Mouse (Mus musculus): ENCODE data around the gene Upf2. TPM values are rescaled to one million over a fixed set of nuclear protein-coding genes. Genes with fewer than 3 reads are reported as not detected.

Gene Upf2
- polyA plus RNA-seq, 1 experiment from 2014 or later = 15.7 TPM

GRCm38 (mm10) chr2:5930291-5931054 lies 20.8 kb upstream of the Upf2 start:
- DNase-seq (ENCODE audit: low spot score) (no peak), ATAC-seq (replicated peaks; ENCODE audit: insufficient number of reproducible peaks, low FRiP score, low TSS enrichment, low read depth) (no peak)
- Histone ChIP-seq H3K27ac (replicated peaks; ENCODE audit: low read depth, low read length) (no peak overlapping the region), H3K9me3 (replicated peaks; ENCODE audit: control insufficient read depth, low read length) (no peaks in the 10 kb centered on the region), H3K9ac (replicated peaks; ENCODE audit: low read length) (no peak overlapping the region), H3K4me3 (ENCODE audit: low read depth, low read length) (no peak overlapping the region), H3K27me3 (ENCODE audit: control insufficient read depth, insufficient read depth, low read length) (no peaks in the 10 kb centered on the region), H3K36me3 (replicated peaks; ENCODE audit: control insufficient read depth, insufficient read depth, low read depth, low read length) (no peaks in the 10 kb centered on the region), H3K4me1 (ENCODE audit: control insufficient read depth, insufficient read depth, low read length) (no peaks in the 10 kb centered on the region), H3K4me2 (ENCODE audit: low read depth, low read length) (no peak overlapping the region)
- 87% methylated on average over 18 of the region's 18 CpGs for WGBS

GRCm38 (mm10) chr2:5931938-5932337 lies 19.3 kb upstream of the Upf2 start:
- H3K9ac ChIP-seq (replicated peaks; ENCODE audit: low read length) = no peak overlapping the region
- H3K27me3 ChIP-seq (ENCODE audit: control insufficient read depth, insufficient read depth, low read length) = no peaks in the 10 kb centered on the region
- H3K36me3 ChIP-seq (replicated peaks; ENCODE audit: control insufficient read depth, insufficient read depth, low read depth, low read length) = no peaks in the 10 kb centered on the region
- H3K9me3 ChIP-seq (replicated peaks; ENCODE audit: control insufficient read depth, low read length) = no peaks in the 10 kb centered on the region
- H3K27ac ChIP-seq (replicated peaks; ENCODE audit: low read depth, low read length) = no peak overlapping the region
- ATAC-seq (replicated peaks; ENCODE audit: insufficient number of reproducible peaks, low FRiP score, low TSS enrichment, low read depth) (no peak), DNase-seq (ENCODE audit: low spot score) (no peak)
- H3K4me1 ChIP-seq (ENCODE audit: control insufficient read depth, insufficient read depth, low read length) = no peaks in the 10 kb centered on the region
- WGBS = 92% methylated on average over 5 of the region's 5 CpGs
- H3K4me2 ChIP-seq (ENCODE audit: low read depth, low read length) = no peak overlapping the region
- no peak overlapping the region for H3K4me3 ChIP-seq (ENCODE audit: low read depth, low read length)

- no peak overlapping the region for H3K4me3 ChIP-seq (ENCODE audit: low read depth, low read length)
- no peaks in the 10 kb centered on the region for H3K9me3 ChIP-seq (replicated peaks; ENCODE audit: control insufficient read depth, low read length)
- ATAC-seq (replicated peaks; ENCODE audit: insufficient number of reproducible peaks, low FRiP score, low TSS enrichment, low read depth) (no peak), DNase-seq (ENCODE audit: low spot score) (no peak)
- no peaks in the 10 kb centered on the region for H3K4me1 ChIP-seq (ENCODE audit: control insufficient read depth, insufficient read depth, low read length)
- WGBS = 95% methylated on average over 3 of the region's 3 CpGs
- H3K27me3 ChIP-seq (ENCODE audit: control insufficient read depth, insufficient read depth, low read length) = no peaks in the 10 kb centered on the region
- H3K9ac ChIP-seq (replicated peaks; ENCODE audit: low read length) = no peak overlapping the region
- H3K27ac ChIP-seq (replicated peaks; ENCODE audit: low read depth, low read length) = no peak overlapping the region
- no peaks in the 10 kb centered on the region for H3K36me3 ChIP-seq (replicated peaks; ENCODE audit: control insufficient read depth, insufficient read depth, low read depth, low read length)
- H3K4me2 ChIP-seq (ENCODE audit: low read depth, low read length) = no peak overlapping the region
These were observed 16.3 kb upstream of the Upf2 start for GRCm38 (mm10) chr2:5934936-5935335.

GRCm38 (mm10) chr2:5936068-5936467 lies 15.2 kb upstream of the Upf2 start:
- WGBS = 81% methylated on average over 6 of the region's 6 CpGs
- H3K9me3 ChIP-seq (replicated peaks; ENCODE audit: control insufficient read depth, low read length) = no peaks in the 10 kb centered on the region

GRCm38 (mm10) chr2:5936550-5936949 lies 14.7 kb upstream of the Upf2 start:
- WGBS = 80% methylated on average over 4 of the region's 4 CpGs
- Histone ChIP-seq H3K4me1 (ENCODE audit: control insufficient read depth, insufficient read depth, low read length) (no peaks in the 10 kb centered on the region), H3K27ac (replicated peaks; ENCODE audit: low read depth, low read length) (no peak overlapping the region), H3K9ac (replicated peaks; ENCODE audit: low read length) (no peak overlapping the region), H3K36me3 (replicated peaks; ENCODE audit: control insufficient read depth, insufficient read depth, low read depth, low read length) (no peaks in the 10 kb centered on the region), H3K4me3 (ENCODE audit: low read depth, low read length) (no peak overlapping the region), H3K9me3 (replicated peaks; ENCODE audit: control insufficient read depth, low read length) (no peaks in the 10 kb centered on the region), H3K27me3 (ENCODE audit: control insufficient read depth, insufficient read depth, low read length) (no peaks in the 10 kb centered on the region), H3K4me2 (ENCODE audit: low read depth, low read length) (no peak overlapping the region)
- ATAC-seq (replicated peaks; ENCODE audit: insufficient number of reproducible peaks, low FRiP score, low TSS enrichment, low read depth) (no peak), DNase-seq (ENCODE audit: low spot score) (no peak)

More at GRCm38 (mm10) chr2:5936068-5936467, 15.2 kb upstream of the Upf2 start:
- Histone ChIP-seq H3K4me3 (ENCODE audit: low read depth, low read length) (no peak overlapping the region), H3K27me3 (ENCODE audit: control insufficient read depth, insufficient read depth, low read length) (no peaks in the 10 kb centered on the region), H3K36me3 (replicated peaks; ENCODE audit: control insufficient read depth, insufficient read depth, low read depth, low read length) (no peaks in the 10 kb centered on the region), H3K9ac (replicated peaks; ENCODE audit: low read length) (no peak overlapping the region), H3K4me2 (ENCODE audit: low read depth, low read length) (no peak overlapping the region), H3K27ac (replicated peaks; ENCODE audit: low read depth, low read length) (no peak overlapping the region), H3K4me1 (ENCODE audit: control insufficient read depth, insufficient read depth, low read length) (no peaks in the 10 kb centered on the region)
- DNase-seq (ENCODE audit: low spot score) = no peak
- no peak for ATAC-seq (replicated peaks; ENCODE audit: insufficient number of reproducible peaks, low FRiP score, low TSS enrichment, low read depth)

GRCm38 (mm10) chr2:5939319-5939718 lies 11.9 kb upstream of the Upf2 start:
- H3K4me2 ChIP-seq (ENCODE audit: low read depth, low read length) = no peak overlapping the region
- no peak overlapping the region for H3K4me3 ChIP-seq (ENCODE audit: low read depth, low read length)
- WGBS = 94% methylated on average over 3 of the region's 3 CpGs
- H3K36me3 ChIP-seq (replicated peaks; ENCODE audit: control insufficient read depth, insufficient read depth, low read depth, low read length) = no peaks in the 10 kb centered on the region
- no peak overlapping the region for H3K9ac ChIP-seq (replicated peaks; ENCODE audit: low read length)
- no peaks in the 10 kb centered on the region for H3K4me1 ChIP-seq (ENCODE audit: control insufficient read depth, insufficient read depth, low read length)
- no peaks in the 10 kb centered on the region for H3K27me3 ChIP-seq (ENCODE audit: control insufficient read depth, insufficient read depth, low read length)
- ATAC-seq (replicated peaks; ENCODE audit: insufficient number of reproducible peaks, low FRiP score, low TSS enrichment, low read depth) (no peak), DNase-seq (ENCODE audit: low spot score) (no peak)
- no peak overlapping the region for H3K27ac ChIP-seq (replicated peaks; ENCODE audit: low read depth, low read length)
- H3K9me3 ChIP-seq (replicated peaks; ENCODE audit: control insufficient read depth, low read length) = no peaks in the 10 kb centered on the region

- Histone ChIP-seq H3K4me2 (ENCODE audit: low read depth, low read length) (no peak overlapping the region), H3K36me3 (replicated peaks; ENCODE audit: control insufficient read depth, insufficient read depth, low read depth, low read length) (no peaks in the 10 kb centered on the region), H3K27ac (replicated peaks; ENCODE audit: low read depth, low read length) (no peak overlapping the region), H3K9ac (replicated peaks; ENCODE audit: low read length) (no peak overlapping the region), H3K4me3 (ENCODE audit: low read depth, low read length) (no peak overlapping the region), H3K27me3 (ENCODE audit: control insufficient read depth, insufficient read depth, low read length) (no peaks in the 10 kb centered on the region), H3K9me3 (replicated peaks; ENCODE audit: control insufficient read depth, low read length) (no peaks in the 10 kb centered on the region), H3K4me1 (ENCODE audit: control insufficient read depth, insufficient read depth, low read length) (no peaks in the 10 kb centered on the region)
- WGBS = 81% methylated on average over 14 of the region's 14 CpGs
- DNase-seq (ENCODE audit: low spot score) (no peak), ATAC-seq (replicated peaks; ENCODE audit: insufficient number of reproducible peaks, low FRiP score, low TSS enrichment, low read depth) (no peak)
These were observed 11.4 kb upstream of the Upf2 start for GRCm38 (mm10) chr2:5939911-5940310.

GRCm38 (mm10) chr2:5940936-5941335 lies 10.3 kb upstream of the Upf2 start:
- H3K9me3 ChIP-seq (replicated peaks; ENCODE audit: control insufficient read depth, low read length) = no peaks in the 10 kb centered on the region
- no peak overlapping the region for H3K9ac ChIP-seq (replicated peaks; ENCODE audit: low read length)
- no peak overlapping the region for H3K27ac ChIP-seq (replicated peaks; ENCODE audit: low read depth, low read length)
- no peak overlapping the region for H3K4me3 ChIP-seq (ENCODE audit: low read depth, low read length)
- no peak for ATAC-seq (replicated peaks; ENCODE audit: insufficient number of reproducible peaks, low FRiP score, low TSS enrichment, low read depth)
- no peaks in the 10 kb centered on the region for H3K27me3 ChIP-seq (ENCODE audit: control insufficient read depth, insufficient read depth, low read length)
- DNase-seq (ENCODE audit: low spot score) = no peak
- 97% methylated on average over 9 of the region's 9 CpGs for WGBS
- no peaks in the 10 kb centered on the region for H3K36me3 ChIP-seq (replicated peaks; ENCODE audit: control insufficient read depth, insufficient read depth, low read depth, low read length)
- no peak overlapping the region for H3K4me2 ChIP-seq (ENCODE audit: low read depth, low read length)
- H3K4me1 ChIP-seq (ENCODE audit: control insufficient read depth, insufficient read depth, low read length) = no peaks in the 10 kb centered on the region

All from embryonic facial prominence, embryonic 11.5 days (tissue).